Mouse (Mus musculus) midbrain, embryonic 16.5 days (tissue): Measurements from ENCODE around the gene Pnmal1. TPM values are rescaled to one million over a fixed set of nuclear protein-coding genes. Genes with fewer than 3 reads are reported as not detected.

ENCODE experiments used
- ATAC-seq: fragments of 200-750 bp; cut with Nextera tagmentation; 2 replicates; pipeline ENCODE4 v1.8.0; 2017; ENCODE audit warnings: moderate TSS enrichment
- H3K27ac ChIP-seq: fragments of 300-500 bp; sonication (generic); 2 replicates; pipeline ENCODE4 v1.5.1; 2014; ENCODE audit warnings: mild to moderate bottlenecking, low read length, mixed read lengths
- H3K27me3 ChIP-seq: fragments of 300-500 bp; sonication (generic); 2 replicates; pipeline ENCODE4 v1.6.1; 2014; ENCODE audit warnings: low read depth, low read length, mixed read lengths; ENCODE audit not compliant: control insufficient read depth, insufficient read depth
- H3K36me3 ChIP-seq: fragments of 300-500 bp; sonication (generic); 2 replicates; pipeline ENCODE4 v1.6.1; 2014; ENCODE audit warnings: mild to moderate bottlenecking, low read length, moderate library complexity, mixed read lengths; ENCODE audit not compliant: control insufficient read depth, insufficient read depth
- H3K4me1 ChIP-seq: fragments of 300-500 bp; sonication (generic); 2 replicates; pipeline ENCODE4 v1.6.1; 2014; ENCODE audit warnings: mild to moderate bottlenecking, low read length, mixed read lengths; ENCODE audit not compliant: control insufficient read depth, insufficient read depth
- H3K4me2 ChIP-seq: fragments of 300-500 bp; sonication (generic); 2 replicates; pipeline ENCODE4 v1.6.1; 2014; ENCODE audit warnings: mild to moderate bottlenecking, low read length, mixed read lengths
- H3K4me3 ChIP-seq: fragments of 300-500 bp; sonication (generic); 2 replicates; pipeline ENCODE4 v1.5.1; 2014; ENCODE audit warnings: low read depth, mild to moderate bottlenecking, low read length, moderate library complexity, mixed read lengths
- H3K9ac ChIP-seq: fragments of 300-500 bp; sonication (generic); 2 replicates; pipeline ENCODE4 v1.6.1; 2014; ENCODE audit warnings: low read depth, low read length, mixed read lengths
- H3K9me3 ChIP-seq: fragments of 300-500 bp; sonication (generic); replicated peaks from 2 replicates; pipeline ENCODE4 v1.6.1; 2014; ENCODE audit warnings: mild to moderate bottlenecking, low read length, mixed read lengths; ENCODE audit not compliant: control insufficient read depth, poor library complexity, severe bottlenecking
- WGBS: fragments of 180-500 bp; shearing (Covaris S2); extraction: QIAGEN DNeasy Blood & Tissue Kit; methylation state at CpG from one replicate; pipeline ENCODE4 v1.1.7; 2014; 5-methylcytosine and 5-hydroxymethylcytosine counted together
- polyA plus RNA-seq: library from polyadenylated mRNA; unstranded; fragments of >200 nt; fragmentation: Nextera tagmentation; extraction: Ambion mirVana; gene quantifications from 2 replicates; pipeline ENCODE4 v1.2.1, GENCODE M21; 2015

The Pnmal1 gene
- polyA plus RNA-seq, 1 experiment from 2014 or later = 83.1 TPM

DNA sequence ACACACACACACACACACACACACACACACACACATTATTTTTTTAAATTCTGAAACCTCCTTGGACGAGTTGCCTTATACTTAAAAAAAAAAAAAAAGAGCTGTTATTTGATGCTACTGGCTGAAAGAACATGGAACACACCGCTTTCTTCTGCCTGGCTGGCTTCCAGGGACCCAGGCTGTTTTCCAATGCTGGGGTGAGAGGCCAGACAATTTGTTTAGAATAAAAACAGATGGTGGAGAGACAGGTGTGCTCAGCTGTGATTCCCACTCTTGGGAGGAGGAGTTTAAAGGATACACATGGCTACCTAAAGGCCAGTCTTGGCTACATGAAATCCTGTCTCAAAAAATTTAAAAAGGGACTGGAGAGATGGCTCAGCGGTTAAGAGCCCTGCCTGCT lies 28.9 kb downstream of the Pnmal1 start:
- no peak overlapping the region for H3K9ac ChIP-seq
- no peak overlapping the region for H3K4me2 ChIP-seq
- H3K4me1 ChIP-seq = peaks cover 51% of the 10 kb centered on the region
- no peaks in the 10 kb centered on the region for H3K27me3 ChIP-seq
- no peak overlapping the region for H3K4me3 ChIP-seq
- no peak for ATAC-seq
- H3K27ac ChIP-seq = peak overlapping the region; percentile 80
- 27% methylated on average over 3 of the region's 3 CpGs for WGBS
- no peaks in the 10 kb centered on the region for H3K36me3 ChIP-seq
- H3K9me3 ChIP-seq = no peaks in the 10 kb centered on the region

DNA sequence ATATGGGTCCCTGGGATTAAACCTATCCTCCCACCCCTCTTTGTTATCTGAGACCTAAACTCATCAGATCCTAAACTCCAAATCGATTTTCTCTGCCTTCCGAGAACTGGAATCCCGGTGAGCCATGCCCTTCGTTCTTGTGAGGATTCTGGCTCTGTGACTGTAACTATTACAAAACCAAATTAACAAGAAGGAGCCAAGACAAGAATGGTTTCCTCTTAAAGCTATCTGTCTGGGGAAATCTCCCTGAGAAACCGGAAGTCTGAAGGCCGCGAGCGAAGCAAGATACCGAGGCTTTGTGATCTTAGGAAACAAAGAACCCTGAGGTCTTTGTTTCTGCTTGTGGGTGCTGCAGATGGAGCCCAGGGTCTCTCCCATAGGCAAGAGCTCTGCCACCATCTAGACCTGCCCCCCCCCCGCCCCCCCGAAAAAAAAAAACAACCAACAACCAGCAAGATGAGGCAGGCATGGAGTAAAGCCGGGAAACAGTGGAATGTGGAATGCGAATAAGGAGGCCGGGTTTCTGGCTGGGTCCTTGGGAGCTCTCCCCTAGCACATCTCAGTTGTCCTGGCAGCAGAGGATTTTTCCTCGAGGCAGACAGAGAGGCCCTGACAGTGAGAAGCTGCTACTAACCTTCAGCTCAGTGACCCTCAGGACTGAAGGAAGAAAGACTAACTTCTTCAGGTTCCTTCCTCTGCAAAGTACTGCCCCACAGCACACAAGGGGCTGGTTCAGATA lies 30.7 kb downstream of the Pnmal1 start:
- Histone ChIP-seq H3K4me1 (peaks cover 42% of the 10 kb centered on the region), H3K36me3 (no peaks in the 10 kb centered on the region), H3K4me2 (no peak overlapping the region), H3K4me3 (no peak overlapping the region), H3K9me3 (no peaks in the 10 kb centered on the region), H3K9ac (no peak overlapping the region), H3K27ac (peak overlapping the region; percentile 63), H3K27me3 (no peaks in the 10 kb centered on the region)
- no peak for ATAC-seq
- WGBS = 20% methylated on average over 15 of the region's 15 CpGs

DNA sequence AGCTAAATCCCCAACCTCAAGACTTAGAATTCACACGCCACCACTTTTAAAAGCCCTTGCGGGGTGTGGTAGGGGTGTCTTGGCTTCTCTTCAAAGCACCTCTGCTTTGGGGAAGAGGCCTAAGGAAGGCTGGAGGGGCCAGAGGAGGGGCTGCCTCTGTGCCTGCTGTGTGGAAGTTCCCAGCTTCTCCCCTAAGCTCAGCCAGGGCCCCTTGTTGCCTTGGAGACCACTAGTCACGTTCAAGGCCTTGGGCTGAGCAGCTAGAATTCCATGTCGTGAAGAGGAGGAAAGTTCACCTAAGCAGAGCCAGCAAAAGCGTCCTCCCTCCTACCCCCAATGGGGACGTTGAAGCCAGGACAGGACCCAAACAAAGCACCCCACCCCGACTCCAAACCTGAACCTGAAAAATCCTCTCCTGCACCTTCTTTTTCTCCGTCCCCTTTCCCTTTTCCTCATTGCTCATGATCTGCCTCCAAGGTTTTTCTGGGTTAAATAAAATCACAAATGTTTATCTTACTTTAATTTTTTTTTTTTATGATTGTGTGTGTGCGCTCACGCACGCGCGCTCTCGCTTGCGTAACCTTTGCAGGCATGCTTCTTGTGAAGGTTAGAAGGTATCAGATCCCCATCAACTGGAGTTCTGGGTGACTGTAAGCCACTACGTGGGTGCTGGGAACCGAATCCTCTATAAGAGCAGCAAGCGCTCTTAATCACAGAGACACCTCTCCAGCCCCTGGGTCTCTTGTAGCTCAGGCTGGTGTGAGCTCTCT lies 32.4 kb downstream of the Pnmal1 start:
- no peak overlapping the region; the same call in 1 of the 2 replicates for H3K9ac ChIP-seq
- no peak overlapping the region for H3K4me3 ChIP-seq
- H3K27me3 ChIP-seq = no peaks in the 10 kb centered on the region
- ATAC-seq = peak; percentile 61
- no peaks in the 10 kb centered on the region for H3K9me3 ChIP-seq
- peak overlapping the region; percentile 29; the same call in 1 of the 2 replicates for H3K4me2 ChIP-seq
- H3K4me1 ChIP-seq = peaks cover 33% of the 10 kb centered on the region
- 51% methylated on average over 18 of the region's 18 CpGs for WGBS
- no peaks in the 10 kb centered on the region for H3K36me3 ChIP-seq
- H3K27ac ChIP-seq = peak overlapping the region; percentile 76

DNA sequence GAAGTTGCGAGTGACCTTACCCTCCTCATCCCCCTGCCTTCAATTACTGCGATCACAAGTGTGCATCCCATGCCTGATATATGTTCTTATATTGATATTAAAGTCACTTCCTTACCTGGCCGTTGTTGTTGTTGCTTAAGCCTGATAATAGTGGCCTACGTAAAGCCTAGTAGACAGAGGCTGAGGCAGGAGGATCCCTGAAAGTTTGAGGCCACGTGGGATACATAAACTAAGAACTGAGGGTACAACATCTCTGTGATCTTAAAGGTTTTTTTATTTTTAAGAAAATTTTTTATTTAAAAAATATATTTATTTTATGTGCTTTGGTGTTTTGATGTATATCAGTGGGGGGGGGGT lies 33.0 kb downstream of the Pnmal1 start, which contains the start of gene Ccdc8:
TSS of gene Ccdc8 (plus strand) at position 258 of the 357 bp plus-strand sequence.
- H3K27me3 ChIP-seq = no peaks in the 10 kb centered on the region
- no peak for ATAC-seq
- peak within 1 kb of the TSS; percentile 76 for H3K27ac ChIP-seq
- peaks cover 30% of the 10 kb centered on the region for H3K4me1 ChIP-seq
- H3K9ac ChIP-seq = no peak within 1 kb of the TSS; the same call in 1 of the 2 replicates
- 94% methylated on average over 5 of the region's 5 CpGs for WGBS
- H3K4me2 ChIP-seq = peak within 1 kb of the TSS; percentile 29; the same call in 1 of the 2 replicates
- no peaks in the 10 kb centered on the region for H3K36me3 ChIP-seq
- H3K9me3 ChIP-seq = no peaks in the 10 kb centered on the region
- H3K4me3 ChIP-seq = no peak within 1 kb of the TSS

DNA sequence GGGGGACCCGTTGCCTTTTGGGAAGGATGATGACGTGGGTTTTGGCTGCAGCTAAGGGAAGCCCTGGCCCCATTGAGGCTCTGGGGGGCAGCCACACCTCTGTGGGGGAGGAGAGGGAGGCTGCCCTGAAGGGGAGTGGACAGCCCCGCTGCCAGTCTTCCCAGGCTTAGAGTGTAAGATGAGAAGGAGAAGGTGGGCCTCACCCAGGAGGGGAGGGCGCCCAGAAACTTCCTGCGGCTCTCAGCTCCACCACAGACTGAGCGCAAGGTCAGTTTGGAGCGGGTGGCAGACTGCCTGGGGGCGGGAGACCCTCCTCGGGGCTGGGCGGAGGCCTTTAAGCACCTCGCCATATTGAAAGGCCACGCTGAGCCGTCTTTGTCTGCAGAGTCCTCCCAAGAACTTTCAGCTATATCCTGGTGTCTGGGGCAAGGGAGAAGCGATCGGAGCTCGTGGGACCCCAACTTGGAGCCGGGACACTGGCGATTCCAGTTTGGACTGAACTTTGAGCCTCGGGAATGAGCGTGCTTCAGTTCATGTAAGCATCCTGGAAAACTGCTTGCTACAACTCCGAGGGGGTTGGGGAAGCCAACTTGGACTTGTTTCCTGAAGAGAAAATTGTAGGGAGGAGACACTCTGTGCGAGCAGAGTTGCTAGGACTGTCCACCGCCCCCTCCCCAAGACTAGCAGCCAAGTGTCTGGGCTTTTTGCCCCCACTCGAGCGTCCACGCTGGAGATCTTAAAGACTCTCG lies 34.3 kb downstream of the Pnmal1 start:
- no peaks in the 10 kb centered on the region for H3K9me3 ChIP-seq
- H3K4me3 ChIP-seq = peak overlapping the region; percentile 31
- H3K36me3 ChIP-seq = no peaks in the 10 kb centered on the region
- H3K4me2 ChIP-seq = peak overlapping the region; percentile 44
- peaks cover 23% of the 10 kb centered on the region for H3K4me1 ChIP-seq
- H3K27me3 ChIP-seq = no peaks in the 10 kb centered on the region
- peak overlapping the region; percentile 43 for H3K9ac ChIP-seq
- peak; percentile 65 for ATAC-seq
- 7% methylated on average over 27 of the region's 27 CpGs for WGBS
- H3K27ac ChIP-seq = peak overlapping the region; percentile 50; the same call in 1 of the 2 replicates

DNA sequence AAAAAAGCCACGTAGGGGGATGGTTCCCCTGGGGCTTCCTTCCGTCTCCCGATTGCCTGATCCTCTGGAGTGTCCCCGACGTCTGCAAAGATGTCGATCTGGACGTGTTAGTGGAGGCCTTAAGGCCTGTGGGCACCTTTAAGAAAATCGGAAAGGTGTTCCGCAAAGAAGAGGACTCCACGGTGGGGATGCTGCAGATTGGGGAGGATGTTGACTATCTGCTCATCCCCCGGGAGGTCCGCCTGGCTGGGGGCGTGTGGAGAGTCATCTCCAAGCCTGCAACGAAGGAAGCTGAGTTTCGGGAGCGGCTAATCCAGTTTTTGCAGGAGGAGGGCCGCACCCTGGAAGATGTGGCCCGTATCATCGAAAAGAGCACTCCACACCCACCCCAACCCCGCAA lies 34.9 kb downstream of the Pnmal1 start:
- H3K27ac ChIP-seq = no peak overlapping the region
- H3K27me3 ChIP-seq = no peaks in the 10 kb centered on the region
- 12% methylated on average over 20 of the region's 20 CpGs for WGBS
- peak overlapping the region; percentile 44 for H3K4me2 ChIP-seq
- peak overlapping the region; percentile 31 for H3K4me3 ChIP-seq
- peaks cover 23% of the 10 kb centered on the region for H3K4me1 ChIP-seq
- no peak for ATAC-seq
- no peaks in the 10 kb centered on the region for H3K9me3 ChIP-seq
- no peaks in the 10 kb centered on the region for H3K36me3 ChIP-seq
- peak overlapping the region; percentile 43 for H3K9ac ChIP-seq

DNA sequence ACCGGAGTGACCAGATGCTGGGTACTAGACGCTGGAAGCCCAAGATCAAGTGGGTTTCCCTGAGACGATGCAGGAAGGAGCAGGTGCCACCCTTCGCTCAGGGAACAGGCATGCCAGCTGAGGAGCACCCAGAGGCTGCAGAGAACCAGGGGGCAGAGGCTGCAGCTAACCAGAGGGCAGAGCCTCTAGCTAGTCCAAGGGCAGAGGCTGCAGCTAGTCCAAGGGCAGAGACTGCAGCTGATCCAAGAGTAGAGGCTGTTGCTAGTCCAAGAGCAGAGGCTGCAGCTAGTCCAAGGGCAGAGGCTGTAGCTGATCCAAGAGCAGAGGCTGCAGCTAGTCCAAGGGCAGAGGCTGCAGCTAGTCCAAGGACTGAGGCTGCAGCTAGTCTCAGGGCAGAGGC lies 35.9 kb downstream of the Pnmal1 start:
- Histone ChIP-seq H3K9ac (0 out of 2 replicates have a peak overlapping the region, but pooled peaks have one; percentile 28), H3K27me3 (no peaks in the 10 kb centered on the region), H3K27ac (no peak overlapping the region), H3K9me3 (no peaks in the 10 kb centered on the region), H3K36me3 (no peaks in the 10 kb centered on the region), H3K4me2 (peak overlapping the region; percentile 44; the same call in 1 of the 2 replicates), H3K4me3 (peak overlapping the region; percentile 31; the same call in 1 of the 2 replicates), H3K4me1 (peaks cover 18% of the 10 kb centered on the region)
- WGBS = 87% methylated on average over 4 of the region's 4 CpGs
- no peak for ATAC-seq

DNA sequence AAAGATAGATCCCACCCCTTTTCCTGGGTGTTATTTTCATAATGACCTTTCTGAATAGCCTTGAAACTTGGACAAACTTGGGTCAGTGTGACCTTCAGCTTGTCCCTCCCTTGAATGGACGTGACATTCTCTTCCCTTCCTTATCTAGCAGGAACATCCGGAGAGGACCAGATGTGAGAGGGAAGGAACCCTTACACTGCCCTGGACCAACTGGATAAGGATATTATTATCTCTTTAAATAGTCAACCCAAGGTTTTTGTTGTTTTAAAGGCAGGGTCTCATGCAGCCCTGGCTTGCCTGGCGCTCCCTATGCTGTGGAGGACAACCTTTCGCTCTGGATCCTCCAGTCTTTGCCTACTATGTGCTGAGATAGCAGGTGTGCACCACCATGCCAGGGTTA lies 39.8 kb downstream of the Pnmal1 start:
- WGBS = 69% methylated on average over 4 of the region's 4 CpGs
- Histone ChIP-seq H3K9me3 (no peaks in the 10 kb centered on the region), H3K4me3 (no peak overlapping the region), H3K27me3 (no peaks in the 10 kb centered on the region), H3K9ac (no peak overlapping the region), H3K4me1 (peaks cover 2% of the 10 kb centered on the region; the same call in 1 of the 2 replicates), H3K36me3 (peaks cover 6% of the 10 kb centered on the region), H3K27ac (no peak overlapping the region), H3K4me2 (no peak overlapping the region)
- no peak for ATAC-seq
